Mouse (Mus musculus) lung, postnatal 0 days (tissue): Measurements from ENCODE around the gene Mtmr4. TPM values are rescaled to one million over a fixed set of nuclear protein-coding genes. Genes with fewer than 3 reads are reported as not detected.

ENCODE experiments used
- ATAC-seq: fragments of 200-750 bp; cut with Nextera tagmentation; 2 replicates; pipeline ENCODE4 v1.8.0; 2017; ENCODE audit warnings: moderate library complexity
- DNase-seq: peaks from one replicate; pipeline ENCODE4 v3.0.0-alpha.2; 2016; ENCODE audit warnings: low spot score
- H3K27ac ChIP-seq: fragments of 300-500 bp; sonication (generic); 2 replicates; pipeline ENCODE4 v1.5.1; 2014; ENCODE audit warnings: antibody characterized with exemption, mild to moderate bottlenecking, low read length, mixed read lengths
- H3K27me3 ChIP-seq: fragments of 300-500 bp; sonication (generic); replicated peaks from 2 replicates; pipeline ENCODE4 v1.6.1; 2014; ENCODE audit warnings: low read length, mixed read lengths; ENCODE audit not compliant: insufficient read depth
- H3K36me3 ChIP-seq: fragments of 300-500 bp; sonication (generic); 2 replicates; pipeline ENCODE4 v1.6.1; 2014; ENCODE audit warnings: low read length, mixed read lengths; ENCODE audit not compliant: insufficient read depth
- H3K4me1 ChIP-seq: fragments of 300-500 bp; sonication (generic); 2 replicates; pipeline ENCODE4 v1.6.1; 2014; ENCODE audit warnings: antibody characterized with exemption, low read depth, low read length, mixed read lengths; ENCODE audit not compliant: insufficient read depth
- H3K4me2 ChIP-seq: fragments of 300-500 bp; sonication (generic); replicated peaks from 2 replicates; pipeline ENCODE4 v1.6.1; 2014; ENCODE audit warnings: low read depth, mild to moderate bottlenecking, low read length, moderate library complexity, mixed read lengths
- H3K4me3 ChIP-seq: fragments of 300-500 bp; sonication (generic); 2 replicates; pipeline ENCODE4 v1.5.1; 2014; ENCODE audit warnings: low read depth, low read length
- H3K9ac ChIP-seq: fragments of 300-500 bp; sonication (generic); replicated peaks from 2 replicates; pipeline ENCODE4 v1.6.1; 2014; ENCODE audit warnings: low read depth, mild to moderate bottlenecking
- H3K9me3 ChIP-seq: fragments of 300-500 bp; sonication (generic); 2 replicates; pipeline ENCODE4 v1.6.1; 2016; ENCODE audit warnings: low read length, mixed read lengths
- CTCF ChIP-seq: IDR thresholded peaks from 2 replicates; pipeline ENCODE4 v1.5.1; 2016; ENCODE audit warnings: antibody characterized with exemption, mild to moderate bottlenecking
- EP300 ChIP-seq: IDR thresholded peaks from 2 replicates; pipeline ENCODE4 v1.6.1; 2016; ENCODE audit warnings: antibody characterized with exemption, mild to moderate bottlenecking, control low read depth
- WGBS: fragments of 180-500 bp; shearing (Covaris S2); extraction: QIAGEN DNeasy Blood & Tissue Kit; methylation state at CpG from one replicate; pipeline ENCODE4 v1.1.7; 2014; 5-methylcytosine and 5-hydroxymethylcytosine counted together
- polyA plus RNA-seq: library from polyadenylated mRNA; unstranded; fragments of >200 nt; fragmentation: Nextera tagmentation; extraction: Ambion mirVana; gene quantifications from 2 replicates; pipeline ENCODE4 v1.2.1, GENCODE M21; 2015

Mtmr4 gene
- polyA plus RNA-seq, result 9.4 and 13.3 TPM in 2 replicates

GRCm38 (mm10) chr11:87591526-87592353 lies at the start of gene Mtmr4:
TSS of gene Mtmr4 (plus strand) at chr11:87592162.
- H3K36me3 ChIP-seq, result no peaks in the 10 kb centered on the region
- H3K27ac ChIP-seq, result peak within 1 kb of the TSS; percentile 96
- H3K9me3 ChIP-seq, result no peaks in the 10 kb centered on the region
- peak within 1 kb of the TSS; percentile 80 for H3K9ac ChIP-seq
- H3K27me3 ChIP-seq, result no peaks in the 10 kb centered on the region
- DNase-seq (peak; percentile 100), ATAC-seq (peak; percentile 96)
- no peak; the same call in 1 of the 2 replicates for TF ChIP-seq CTCF
- TF ChIP-seq EP300, result peak; percentile 57
- peak within 1 kb of the TSS; percentile 74 for H3K4me2 ChIP-seq
- H3K4me1 ChIP-seq, result peaks cover 35% of the 10 kb centered on the region
- peak within 1 kb of the TSS; percentile 61 for H3K4me3 ChIP-seq
- WGBS, result under 1% methylated on average over 58 of the region's 61 CpGs

- H3K4me1 ChIP-seq, result no peaks in the 10 kb centered on the region
- H3K27me3 ChIP-seq, result no peaks in the 10 kb centered on the region
- H3K36me3 ChIP-seq, result no peaks in the 10 kb centered on the region
- TF ChIP-seq EP300 (no peak), CTCF (no peak)
- H3K27ac ChIP-seq, result no peak overlapping the region
- H3K4me3 ChIP-seq, result no peak overlapping the region
- no peak overlapping the region for H3K4me2 ChIP-seq
- DNase-seq (peak; percentile 23), ATAC-seq (no peak)
- 33% methylated on average over 8 of the region's 8 CpGs for WGBS
- no peak overlapping the region for H3K9ac ChIP-seq
- no peaks in the 10 kb centered on the region for H3K9me3 ChIP-seq
Measured at GRCm38 (mm10) chr11:87542285-87542684, 49.7 kb upstream of the Mtmr4 start.

- H3K4me2 ChIP-seq, result no peak overlapping the region
- DNase-seq (no peak), ATAC-seq (no peak)
- WGBS, result 46% methylated on average over 3 of the region's 3 CpGs
- H3K27me3 ChIP-seq, result no peaks in the 10 kb centered on the region
- no peaks in the 10 kb centered on the region for H3K9me3 ChIP-seq
- no peak for TF ChIP-seq CTCF
- no peak for TF ChIP-seq EP300
- H3K4me1 ChIP-seq, result no peaks in the 10 kb centered on the region
- no peak overlapping the region for H3K27ac ChIP-seq
- no peak overlapping the region for H3K4me3 ChIP-seq
- no peak overlapping the region for H3K9ac ChIP-seq
- H3K36me3 ChIP-seq, result no peaks in the 10 kb centered on the region
Measured at GRCm38 (mm10) chr11:87542906-87543305, 49.1 kb upstream of the Mtmr4 start.

- no peaks in the 10 kb centered on the region for H3K36me3 ChIP-seq
- H3K4me3 ChIP-seq, result no peak overlapping the region
- no peaks in the 10 kb centered on the region for H3K9me3 ChIP-seq
- WGBS, result 81% methylated on average over 4 of the region's 4 CpGs
- no peak for DNase-seq
- no peaks in the 10 kb centered on the region for H3K27me3 ChIP-seq
- H3K4me2 ChIP-seq, result no peak overlapping the region
- no peak overlapping the region for H3K9ac ChIP-seq
- TF ChIP-seq CTCF (no peak), EP300 (no peak)
- no peak for ATAC-seq
- peaks cover 6% of the 10 kb centered on the region; the same call in 1 of the 2 replicates for H3K4me1 ChIP-seq
- H3K27ac ChIP-seq, result no peak overlapping the region
Measured at GRCm38 (mm10) chr11:87553342-87553741, 38.6 kb upstream of the Mtmr4 start.

- peak; percentile 65 for ATAC-seq
- no peak overlapping the region for H3K4me2 ChIP-seq
- peak; percentile 49 for DNase-seq
Measured at GRCm38 (mm10) chr11:87554386-87554785, 37.6 kb upstream of the Mtmr4 start.

GRCm38 (mm10) chr11:87555106-87555703 lies 36.8 kb upstream of the Mtmr4 start:
- DNase-seq (peak; percentile 71), ATAC-seq (peak; percentile 80)

More at GRCm38 (mm10) chr11:87554386-87554785, 37.6 kb upstream of the Mtmr4 start:
- Histone ChIP-seq H3K9ac (no peak overlapping the region), H3K27me3 (no peaks in the 10 kb centered on the region), H3K36me3 (no peaks in the 10 kb centered on the region), H3K4me3 (no peak overlapping the region), H3K27ac (peak overlapping the region; percentile 60), H3K4me1 (peaks cover 6% of the 10 kb centered on the region; the same call in 1 of the 2 replicates), H3K9me3 (no peaks in the 10 kb centered on the region)
- WGBS, result 12% methylated on average over 5 of the region's 5 CpGs
- TF ChIP-seq EP300, result peak; percentile 85
- TF ChIP-seq CTCF, result no peak

More at GRCm38 (mm10) chr11:87555106-87555703, 36.8 kb upstream of the Mtmr4 start:
- no peaks in the 10 kb centered on the region for H3K27me3 ChIP-seq
- H3K4me1 ChIP-seq, result peaks cover 6% of the 10 kb centered on the region; the same call in 1 of the 2 replicates
- no peaks in the 10 kb centered on the region for H3K9me3 ChIP-seq
- no peaks in the 10 kb centered on the region for H3K36me3 ChIP-seq
- no peak overlapping the region for H3K9ac ChIP-seq
- H3K4me3 ChIP-seq, result no peak overlapping the region
- H3K4me2 ChIP-seq, result no peak overlapping the region
- H3K27ac ChIP-seq, result peak overlapping the region; percentile 22; the same call in 1 of the 2 replicates
- TF ChIP-seq CTCF (no peak), EP300 (0 out of 2 replicates have a peak, but pooled peaks have one; percentile 48)
- 14% methylated on average over 2 of the region's 2 CpGs for WGBS
